Comparison of ENCODE assay signal across 7 mouse cellular contexts in genomic region chr1:191391311-191391710, GRCm38 (mm10). TPM values are rescaled to one million over a fixed set of nuclear protein-coding genes. Genes with fewer than 3 reads are reported as not detected.
DNase-seq lines count a peak whose midpoint lies in the region; ATAC-seq and TF ChIP-seq lines count a peak whose summit lies in the region.

No protein-coding gene starts in this region.

- in situ Hi-C loops in CH12.LX (cut with MboI; ENCODE audit: low pct_ligation_motif_present, low pct_unique_long_range_greater_than_20kb, low sequenced_read_pairs), result loop anchor here (10.0 kb wide), 1 partner anchor 153 kb away; no protein-coding TSS in a partner anchor

- DNase-seq in B cell, adult 2 months, result peak; percentile 64 to 70
- peak; percentile 62 for DNase-seq in CH12.LX (ENCODE audit: extremely low read depth)
- peak; percentile 76 for DNase-seq in gastrocnemius, adult 18-20 months (ENCODE audit: low spot score)
- DNase-seq in liver, embryonic 13.5 days, result peak; percentile 43

- H3K4me2 ChIP-seq in CH12.LX (ENCODE audit: insufficient read depth, low read depth, poor library complexity, severe bottlenecking), result peak overlapping the region; percentile 13; the same call in 1 of the 2 replicates
- H3K4me2 ChIP-seq in intestine, postnatal 0 days (replicated peaks; ENCODE audit: low read depth), result no peak overlapping the region
- H3K4me2 ChIP-seq in liver, embryonic 13.5 days, result no peak overlapping the region

- no peak for TF ChIP-seq POLR2A in CH12.LX (IDR thresholded peaks at IDR 0.05; ENCODE audit: low read depth, low read length)

- H3K4me3 ChIP-seq in CH12.LX (replicated peaks in 1 of 3; ENCODE audit: low read depth in 2 of 3, low read length in 2 of 3, poor library complexity in 1 of 3), result no peak overlapping the region
- no peak overlapping the region for H3K4me3 ChIP-seq in intestine, postnatal 0 days (ENCODE audit: low read depth, low read length)
- no peak overlapping the region for H3K4me3 ChIP-seq in liver, embryonic 13.5 days (replicated peaks)

- TF ChIP-seq RAD21 in CH12.LX (IDR thresholded peaks at IDR 0.05; ENCODE audit: low read depth, low read length), result peak; percentile 81

- no peak overlapping the region for H3K27ac ChIP-seq in CH12.LX (ENCODE audit: insufficient read depth, low read depth)
- no peak overlapping the region for H3K27ac ChIP-seq in intestine, postnatal 0 days (ENCODE audit: low read depth, low read length)
- no peak overlapping the region for H3K27ac ChIP-seq in liver, embryonic 13.5 days

- H3K9me3 ChIP-seq in CH12.LX (replicated peaks; ENCODE audit: low read length), result no peaks in the 10 kb centered on the region
- no peaks in the 10 kb centered on the region for H3K9me3 ChIP-seq in intestine, postnatal 0 days (ENCODE audit: control insufficient read depth)
- no peaks in the 10 kb centered on the region for H3K9me3 ChIP-seq in liver, embryonic 13.5 days (replicated peaks)

- no peak for TF ChIP-seq EP300 in CH12.LX (IDR thresholded peaks at IDR 0.05; ENCODE audit: low read length)

- 10% methylated on average over 3 of the region's 3 CpGs for WGBS in intestine, postnatal 0 days
- WGBS in liver, embryonic 13.5 days (ENCODE audit: insufficient replicate concordance), result 21% methylated on average over 3 of the region's 3 CpGs

- H3K27me3 ChIP-seq in CH12.LX (replicated peaks), result no peaks in the 10 kb centered on the region
- no peaks in the 10 kb centered on the region for H3K27me3 ChIP-seq in intestine, postnatal 0 days (replicated peaks; ENCODE audit: control insufficient read depth, insufficient read depth, low read length)
- H3K27me3 ChIP-seq in liver, embryonic 13.5 days, result no peaks in the 10 kb centered on the region

- peaks cover 0 to 3% of the 10 kb centered on the region in 2 experiments for H3K36me3 ChIP-seq in CH12.LX (replicated peaks in 1 of 2; ENCODE audit: control insufficient read depth in 1 of 2, insufficient read depth in 1 of 2, low read length in 1 of 2)
- H3K36me3 ChIP-seq in intestine, postnatal 0 days (ENCODE audit: control insufficient read depth, insufficient read depth), result no peaks in the 10 kb centered on the region
- no peaks in the 10 kb centered on the region for H3K36me3 ChIP-seq in liver, embryonic 13.5 days

- peaks cover 54% of the 10 kb centered on the region for H3K79me2 ChIP-seq in CH12.LX (replicated peaks; ENCODE audit: control insufficient read depth, extremely low read depth, insufficient read depth, poor library complexity, severe bottlenecking)

- no peak overlapping the region for H3K9ac ChIP-seq in CH12.LX (ENCODE audit: insufficient read depth, low read depth)
- H3K9ac ChIP-seq in intestine, postnatal 0 days (ENCODE audit: low read depth, low read length), result no peak overlapping the region
- no peak overlapping the region for H3K9ac ChIP-seq in liver, embryonic 13.5 days

- peaks cover 0 to 24% of the 10 kb centered on the region in 2 experiments; a peak in 2 of 4 replicates for H3K4me1 ChIP-seq in CH12.LX (ENCODE audit: control insufficient read depth in 1 of 2, insufficient read depth in 2 of 2)
- no peaks in the 10 kb centered on the region for H3K4me1 ChIP-seq in intestine, postnatal 0 days (replicated peaks; ENCODE audit: control insufficient read depth, insufficient read depth, low read length)
- H3K4me1 ChIP-seq in liver, embryonic 13.5 days (replicated peaks), result peaks cover 37% of the 10 kb centered on the region

- 0 out of 2 replicates have a peak, but pooled peaks have one; percentile 80 for ATAC-seq in cerebellum, adult (ENCODE audit: insufficient number of reproducible peaks, low FRiP score, low TSS enrichment)
- ATAC-seq in intestine, postnatal 0 days, result peak; percentile 56
- peak; percentile 58 for ATAC-seq in liver, embryonic 13.5 days (ENCODE audit: low read depth)
- ATAC-seq in neutrophil, adult 5-6 weeks (ENCODE audit: extremely low read depth, insufficient number of reproducible peaks, low FRiP score, poor library complexity, severe bottlenecking), result peak; percentile 85

- peak; percentile 8 to 82; a peak in 3 of 4 replicates for TF ChIP-seq CTCF in CH12.LX (conservative IDR thresholded peaks at IDR 0.05 in 1 of 2, IDR thresholded peaks at IDR 0.05 in 1 of 2; ENCODE audit: low read depth in 2 of 2, low read length in 2 of 2)
- peak; percentile 86 for TF ChIP-seq CTCF in intestine, postnatal 0 days (IDR thresholded peaks at IDR 0.05; ENCODE audit: low read depth)

- dilution Hi-C loops in CH12.LX (cut with MboI; ENCODE audit: extremely low pct_ligation_motif_present, extremely low pct_unique_long_range_greater_than_20kb, low sequenced_read_pairs), result no loop called here

TF ChIP-seq in CH12.LX, 34 proteins besides CTCF, POLR2A, EP300 and RAD21:
- TF ChIP-seq SIN3A (IDR thresholded peaks at IDR 0.05; ENCODE audit: low read length), result 0 out of 2 replicates have a peak, but pooled peaks have one; percentile 36
- TF ChIP-seq TBP (conservative IDR thresholded peaks at IDR 0.05; ENCODE audit: low read depth, low read length), result no peak
- no peak for TF ChIP-seq ELF1 (IDR thresholded peaks at IDR 0.05; ENCODE audit: low read depth, low read length)
- no peak for TF ChIP-seq USF2 (conservative IDR thresholded peaks at IDR 0.05; ENCODE audit: low read depth, low read length)
- peak; percentile 69 for TF ChIP-seq SMC3 (IDR thresholded peaks at IDR 0.05; ENCODE audit: low read depth, low read length)
- 0 out of 2 replicates have a peak, but pooled peaks have one; percentile 45 for TF ChIP-seq IRF4 (IDR thresholded peaks at IDR 0.05; ENCODE audit: low read depth, low read length)
- TF ChIP-seq MYC (IDR thresholded peaks at IDR 0.05; ENCODE audit: low read depth, low read length), result 0 out of 2 replicates have a peak, but pooled peaks have one; percentile 13
- TF ChIP-seq BHLHE40 (IDR thresholded peaks at IDR 0.05; ENCODE audit: low read depth, low read length), result no peak
- TF ChIP-seq MEF2A (IDR thresholded peaks at IDR 0.05; ENCODE audit: borderline replicate concordance, low read depth, low read length), result no peak
- no peak for TF ChIP-seq ZKSCAN1 (IDR thresholded peaks at IDR 0.05; ENCODE audit: borderline replicate concordance, low read depth, low read length)
- no peak for TF ChIP-seq ZMIZ1 (IDR thresholded peaks at IDR 0.05; ENCODE audit: low read depth, low read length)
TF ChIP-seq in CH12.LX: peak in this region for 4.

RNA-seq across cellular contexts. Expression of gene Ppp2r5a, which starts 11.8 kb away (rescaled TPM):
- total RNA-seq in CH12.LX (2012; rRNA removed) (58.9 and 62.0 TPM in 2 replicates), CH12.LX (2014; rRNA removed) (96.7 and 102 TPM in 2 replicates)
- polyA plus RNA-seq in CH12.LX (2012; ENCODE audit: insufficient read length, low read depth), result 40.3 and 42.6 TPM in 2 replicates
- total RNA-seq in gastrocnemius, adult 18-20 months (2021), result 10 to 100 TPM; 66.2 to 76.8 TPM
- 28.7 and 31.7 TPM in 2 replicates for polyA plus RNA-seq in intestine, postnatal 0 days (2015; fragmentation: Nextera tagmentation; extraction: Ambion mirVana)
- polyA plus RNA-seq in liver, embryonic 13.5 days (2015; fragmentation: Nextera tagmentation; extraction: Ambion mirVana), result 13.6 and 15.6 TPM in 2 replicates
- 341 and 410 TPM in 2 replicates for total RNA-seq in neutrophil, adult 5-6 weeks (2017)
